Mouse (Mus musculus) ovary, adult 10 weeks (tissue): ENCODE measurements around the gene Gm49318. TPM values are rescaled to one million over a fixed set of nuclear protein-coding genes. Genes with fewer than 3 reads are reported as not detected.

Experiments used
- polyA plus RNA-seq: library from polyadenylated mRNA; stranded (reverse); fragments of 350-450 nt; fragmentation: Illumina TruSeq; extraction: RNeasy Lipid Tissue Mini Kit (QIAGEN cat#74804); gene quantifications from one replicate; pipeline ENCODE4 v1.2.3, GENCODE M21; 2014

Gm49318 gene
- polyA plus RNA-seq: not detected

DNA sequence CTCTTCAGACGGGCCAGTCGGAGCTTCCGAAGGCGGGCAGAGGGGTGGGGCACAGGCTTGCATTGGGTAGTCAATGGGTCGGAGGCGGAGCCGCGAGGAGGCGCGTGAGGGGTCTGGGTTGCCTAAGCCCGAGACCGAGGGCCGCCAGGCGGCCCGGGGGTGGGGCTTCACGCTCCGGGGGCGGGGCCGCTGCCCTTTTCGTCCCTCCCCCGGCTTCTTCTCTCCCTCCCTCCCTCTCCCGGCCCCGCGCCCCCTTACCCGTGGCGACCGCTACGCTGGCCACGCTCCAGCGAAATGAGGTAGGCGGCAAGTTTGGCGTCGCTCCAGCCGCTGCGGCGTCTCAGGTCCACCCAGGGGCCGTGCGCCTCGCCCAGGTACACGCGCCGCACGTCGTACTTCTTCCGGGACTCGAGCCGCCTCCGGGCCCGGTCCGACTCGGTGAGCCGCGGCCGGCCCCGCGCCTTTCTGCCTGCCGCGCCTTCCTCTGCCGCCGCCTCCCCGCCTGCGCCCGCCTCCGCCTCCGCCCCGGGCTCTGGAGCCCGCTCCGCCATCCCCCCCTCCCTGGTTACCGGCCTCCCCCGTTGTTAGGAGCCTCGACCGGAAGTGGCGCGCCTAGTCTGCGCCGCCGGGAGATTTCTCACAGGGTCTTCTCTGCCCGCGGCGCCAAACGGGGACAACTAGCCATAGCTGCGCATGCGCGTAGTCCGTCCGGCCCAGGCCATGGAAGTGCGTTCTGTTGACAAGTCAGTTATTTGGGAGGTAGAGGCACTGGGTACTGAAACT, at the start of gene Gm49318, which contains the start of gene Zfp653:
Gene Gm49318 (minus strand): TSS at position 469 of the 783 bp plus-strand sequence.
Gene Zfp653 (minus strand): TSS at position 586 of the 783 bp plus-strand sequence.

GRCm38 (mm10) chr9:22116740-22117426, 45.8 kb upstream of the Gm49318 start, which contains the start of gene Elof1:
Gene Elof1, minus strand, starts transcription at chr9:22117172.

GRCm38 (mm10) chr9:22098993-22099696, 28.1 kb upstream of the Gm49318 start, which contains the start of gene Cnn1:
Gene Cnn1, plus strand, starts transcription at chr9:22099216.

GRCm38 (mm10) chr9:22085022-22085834, 14.2 kb upstream of the Gm49318 start, which contains the start of gene Ecsit:
Gene Ecsit, minus strand, starts transcription at chr9:22085438.

GRCm38 (mm10) chr9:22051958-22052254, 19.2 kb downstream of the Gm49318 start, which contains the start of gene Elavl3:
Gene Elavl3, minus strand, starts transcription at chr9:22052023.

DNA sequence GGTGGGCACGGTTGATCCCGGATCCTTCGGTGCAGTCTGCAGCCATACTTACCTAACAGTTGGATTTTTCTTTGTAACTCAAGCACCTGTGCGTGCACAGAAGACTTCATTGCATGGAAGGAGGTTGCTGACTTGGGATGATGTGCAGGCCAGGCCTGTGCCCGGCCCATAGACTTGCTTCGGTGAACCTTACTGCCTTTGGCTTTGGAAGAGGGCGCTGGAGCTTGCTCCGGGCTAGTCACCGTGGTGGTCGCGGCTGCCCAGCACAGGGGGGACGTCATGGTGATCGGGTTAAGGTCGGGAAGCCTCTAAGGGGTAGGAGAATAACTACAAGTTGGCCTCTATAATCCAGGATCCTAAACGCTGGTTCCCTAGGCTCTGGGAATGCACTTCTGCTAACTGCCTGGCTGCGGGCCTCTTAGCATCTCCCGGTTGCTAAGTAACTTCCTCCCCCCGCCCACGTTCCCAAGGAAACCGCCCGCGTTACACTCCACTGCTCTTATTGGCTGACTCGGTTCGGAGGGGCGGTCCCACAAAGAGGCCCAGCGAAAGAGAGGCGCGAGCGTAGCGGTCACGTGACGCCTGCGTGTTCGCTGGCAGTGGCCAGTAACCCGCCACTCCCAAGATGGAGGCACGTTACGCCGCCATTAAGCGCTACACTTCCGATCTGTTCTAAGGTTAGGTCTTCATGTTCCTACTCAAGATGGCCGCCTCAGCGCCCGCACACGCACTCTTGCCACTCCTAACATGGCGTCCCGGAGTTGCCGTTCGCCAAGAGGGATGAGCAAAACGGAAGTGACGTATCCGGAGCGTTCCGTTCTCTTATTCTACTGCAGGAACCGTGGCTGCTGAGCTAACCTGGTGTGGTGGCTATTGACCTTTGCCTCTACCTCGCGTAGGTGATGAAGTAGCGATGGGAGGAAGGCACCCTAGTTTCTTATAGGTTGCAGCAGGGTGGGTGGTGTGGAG, 68.6 kb downstream of the Gm49318 start, which contains the start of the genes Ccdc151 and Prkcsh:
Gene Ccdc151 (minus strand): TSS at position 441 of the 969 bp plus-strand sequence.
Gene Prkcsh (plus strand): TSS at position 613 of the 969 bp plus-strand sequence.

DNA sequence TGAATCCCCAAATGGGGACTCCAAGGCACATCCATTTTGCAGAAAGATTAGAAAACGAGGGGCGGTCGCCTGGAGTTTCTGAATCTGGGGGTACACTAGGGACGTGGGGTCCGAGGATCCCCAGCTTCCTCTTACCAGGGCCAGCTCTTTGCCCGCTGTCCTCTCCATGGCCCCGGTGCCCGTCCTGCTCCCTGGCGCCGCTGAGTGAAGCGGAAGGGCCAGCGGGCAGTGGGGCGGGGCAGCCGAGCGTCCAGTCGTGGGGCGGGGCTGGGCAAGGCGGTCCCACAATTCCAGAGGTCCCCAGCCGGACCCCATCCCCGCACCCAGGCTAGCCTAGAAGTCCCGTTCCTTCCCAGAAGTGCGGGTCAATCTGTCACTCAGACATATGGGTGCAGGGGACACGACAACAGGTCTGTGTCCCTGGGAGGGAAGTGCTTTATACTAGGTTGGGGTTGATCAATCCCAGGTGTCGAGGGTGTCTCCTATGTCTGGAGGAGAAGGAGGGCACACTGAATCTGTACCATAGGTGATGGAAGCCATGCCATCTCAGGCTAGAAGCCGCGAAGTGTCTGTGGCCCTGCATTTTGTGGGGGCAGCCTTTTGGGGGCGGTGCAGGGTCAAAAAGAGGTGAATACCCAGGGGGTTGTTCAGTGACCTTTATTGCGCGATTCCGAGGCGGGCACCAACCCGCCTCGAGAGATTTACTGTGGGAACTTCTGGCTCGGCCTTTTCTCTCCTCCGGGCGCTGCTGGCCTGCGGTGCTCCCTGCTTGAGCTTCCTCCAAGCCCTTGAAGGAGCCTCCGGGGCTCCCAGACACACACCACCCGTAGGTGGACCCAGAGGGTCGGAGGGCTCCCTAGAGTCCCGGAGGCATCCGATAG, 81.6 kb downstream of the Gm49318 start, which contains the start of gene Rgl3:
Gene Rgl3 (minus strand): TSS at position 217 of the 881 bp plus-strand sequence.

Other genes with a start within 250 kb of the Gm49318 start
- not detected for gene Angptl8, start 235.7 kb downstream of the Gm49318 start, polyA plus RNA-seq
- gene Dock6, start 218.6 kb downstream of the Gm49318 start, polyA plus RNA-seq: 3.3 TPM
- gene Rab3d, start 153.1 kb downstream of the Gm49318 start, polyA plus RNA-seq: 4.4 TPM
- gene Ccdc159, start 143.8 kb downstream of the Gm49318 start, polyA plus RNA-seq: 0.43 TPM
- 0.46 TPM for gene Tmem205, start 143.7 kb downstream of the Gm49318 start, polyA plus RNA-seq
- gene Plppr2, start 134.2 kb downstream of the Gm49318 start, polyA plus RNA-seq: 0.40 TPM
- gene Swsap1, start 115.5 kb downstream of the Gm49318 start, polyA plus RNA-seq: 4.3 TPM
- not detected for gene Epor, start 107.8 kb downstream of the Gm49318 start, polyA plus RNA-seq
- 0.26 TPM for gene Rgl3, start 81.8 kb downstream of the Gm49318 start, polyA plus RNA-seq
- gene Ccdc151, start 68.6 kb downstream of the Gm49318 start, polyA plus RNA-seq: 0.77 TPM
- 7.8 TPM for gene Prkcsh, start 68.5 kb downstream of the Gm49318 start, polyA plus RNA-seq
- 0.29 TPM for gene Elavl3, start 19.2 kb downstream of the Gm49318 start, polyA plus RNA-seq
- gene Zfp653, start 117 bp upstream of the Gm49318 start, polyA plus RNA-seq: not detected
- 2.0 TPM for gene Ecsit, start 14.2 kb upstream of the Gm49318 start, polyA plus RNA-seq
- gene Cnn1, start 28.0 kb upstream of the Gm49318 start, polyA plus RNA-seq: 270 TPM
- gene Elof1, start 45.9 kb upstream of the Gm49318 start, polyA plus RNA-seq: 7.4 TPM
- 0.46 TPM for gene Acp5, start 64.5 kb upstream of the Gm49318 start, polyA plus RNA-seq
- gene Pigyl, start 85.6 kb upstream of the Gm49318 start, polyA plus RNA-seq: 2.9 TPM
- gene Zfp872, start 116.8 kb upstream of the Gm49318 start, polyA plus RNA-seq: 4.7 TPM
- 84.3 TPM for gene Zfp809, start 154.5 kb upstream of the Gm49318 start, polyA plus RNA-seq
- 3.5 TPM for gene Zfp599, start 188.6 kb upstream of the Gm49318 start, polyA plus RNA-seq
- 29.3 TPM for gene Zfp810, start 236.4 kb upstream of the Gm49318 start, polyA plus RNA-seq